Mouse (Mus musculus) myocyte (in vitro differentiated cells): Measurements from ENCODE around the gene Edem2. TPM values are rescaled to one million over a fixed set of nuclear protein-coding genes. Genes with fewer than 3 reads are reported as not detected.

Experiments used
- H3K27me3 ChIP-seq: one replicate; pipeline ENCODE4 v1.6.1; 2011; ENCODE audit not compliant: control insufficient read depth, insufficient read depth, insufficient read length
- H3K36me3 ChIP-seq: one replicate; pipeline ENCODE4 v1.6.1; 2011; ENCODE audit not compliant: control insufficient read depth, insufficient read depth
- H3K4me2 ChIP-seq: one replicate; pipeline ENCODE4 v1.6.1; 2011; ENCODE audit warnings: low read depth, control low read depth
- H3K4me3 ChIP-seq: one replicate; pipeline ENCODE4 v1.5.1; 2011; ENCODE audit warnings: mild to moderate bottlenecking, control low read depth, moderate library complexity
- H3K79me2 ChIP-seq: one replicate; pipeline ENCODE4 v1.6.1; 2011; ENCODE audit not compliant: control insufficient read depth, insufficient read depth
- H3ac ChIP-seq: one replicate; pipeline ENCODE4 v1.6.1; 2011; ENCODE audit not compliant: control insufficient read depth, insufficient read length
- CEBPB ChIP-seq: IDR thresholded peaks from 2 replicates; pipeline ENCODE4 v1.6.1; 2011; ENCODE audit warnings: mild to moderate bottlenecking, moderate library complexity; ENCODE audit not compliant: poor library complexity, insufficient read depth, severe bottlenecking
- E2F4 ChIP-seq: IDR thresholded peaks from one replicate; pipeline ENCODE4 v1.6.1; 2011; ENCODE audit warnings: mild to moderate bottlenecking, control low read depth, moderate library complexity; ENCODE audit not compliant: insufficient read depth
- MAX ChIP-seq: IDR thresholded peaks from one replicate; pipeline ENCODE4 v1.6.1; 2011; ENCODE audit warnings: low read depth, mild to moderate bottlenecking, control low read depth
- MYOD1 ChIP-seq, 3 experiments: IDR thresholded peaks; one replicate each; pipeline ENCODE4 v1.6.1; 2011; ENCODE audit warnings: control low read depth in 2 of 3, low read depth in 2 of 3, mild to moderate bottlenecking in 2 of 3, moderate library complexity in 1 of 3; ENCODE audit not compliant: insufficient read length in 2 of 3, control insufficient read depth in 1 of 3
- MYOG ChIP-seq, 3 experiments: IDR thresholded peaks; one replicate each; pipeline ENCODE4 v1.6.1; 2011; ENCODE audit warnings: control low read depth in 2 of 3, low read depth in 2 of 3, mild to moderate bottlenecking in 2 of 3; ENCODE audit not compliant: insufficient read length in 2 of 3, control insufficient read depth in 1 of 3, insufficient read depth in 1 of 3
- POLR2A ChIP-seq: IDR thresholded peaks from one replicate; pipeline ENCODE4 v1.6.1; 2011; ENCODE audit warnings: low read depth, mild to moderate bottlenecking, control low read depth, moderate library complexity; ENCODE audit not compliant: insufficient read length
- POLR2AphosphoS2 ChIP-seq: IDR thresholded peaks from one replicate; pipeline ENCODE4 v1.6.1; 2011; ENCODE audit warnings: low read depth, control low read depth; ENCODE audit not compliant: insufficient read length
- REST ChIP-seq: IDR thresholded peaks from one replicate; pipeline ENCODE4 v1.6.1; 2011; ENCODE audit warnings: mild to moderate bottlenecking, control low read depth, moderate library complexity; ENCODE audit not compliant: insufficient read depth, insufficient read length
- SRF ChIP-seq: IDR thresholded peaks from one replicate; pipeline ENCODE4 v1.6.1; 2011; ENCODE audit warnings: low read depth; ENCODE audit not compliant: control insufficient read depth, insufficient read length
- TCF12 ChIP-seq: IDR thresholded peaks from one replicate; pipeline ENCODE4 v1.6.1; 2011; ENCODE audit warnings: mild to moderate bottlenecking, control low read depth; ENCODE audit not compliant: poor library complexity, insufficient read depth, severe bottlenecking
- TCF3 ChIP-seq: IDR thresholded peaks from one replicate; pipeline ENCODE4 v1.6.1; 2011; ENCODE audit warnings: low read depth, control low read depth; ENCODE audit not compliant: insufficient read length
- USF1 ChIP-seq: IDR thresholded peaks from one replicate; pipeline ENCODE4 v1.6.1; 2011; ENCODE audit warnings: low read depth, mild to moderate bottlenecking, control low read depth, moderate library complexity
- polyA plus RNA-seq: library from polyadenylated mRNA; unstranded; fragments of >200 nt; fragmentation: generic; extraction: Trizol; gene quantifications from one replicate; pipeline ENCODE4 v1.2.1, GENCODE M21; 2012; ENCODE audit warnings: missing spikeins

Gene Edem2
- polyA plus RNA-seq, 1 experiment, result 21.9 TPM

- TF ChIP-seq MYOG (IDR thresholded peaks at IDR 0.05; ENCODE audit: control insufficient read depth in 1 of 3, insufficient read depth in 1 of 3, insufficient read length in 2 of 3, low read depth in 2 of 3), result no peak
- no peak for TF ChIP-seq TCF3
- no peak for TF ChIP-seq TCF12
- no peak for TF ChIP-seq REST
- no peak for TF ChIP-seq CEBPB
- no peak for TF ChIP-seq POLR2AphosphoS2
- no peak for TF ChIP-seq MYOD1 (IDR thresholded peaks at IDR 0.05; ENCODE audit: control insufficient read depth in 1 of 3, insufficient read length in 2 of 3, low read depth in 2 of 3)
- no peak for TF ChIP-seq SRF
- TF ChIP-seq MAX, result no peak
- TF ChIP-seq USF1, result no peak
- no peak for TF ChIP-seq POLR2A
- no peak for TF ChIP-seq E2F4
These were observed 61.4 kb downstream of the Edem2 start for GRCm38 (mm10) chr2:155667881-155668280.

GRCm38 (mm10) chr2:155663910-155664460 is 65.3 kb downstream of the Edem2 start:
- Histone ChIP-seq H3K36me3 (peaks cover 23% of the 10 kb centered on the region), H3K4me3 (no peak overlapping the region), H3K27me3 (no peaks in the 10 kb centered on the region), H3K4me2 (no peak overlapping the region), H3ac (no peak overlapping the region), H3K79me2 (no peaks in the 10 kb centered on the region)
- no peak for TF ChIP-seq USF1
- TF ChIP-seq TCF3, result no peak
- TF ChIP-seq MYOD1 (IDR thresholded peaks at IDR 0.05; ENCODE audit: control insufficient read depth in 1 of 3, insufficient read length in 2 of 3, low read depth in 2 of 3), result no peak
- TF ChIP-seq E2F4, result no peak
- no peak for TF ChIP-seq SRF
- TF ChIP-seq POLR2AphosphoS2, result no peak
- no peak for TF ChIP-seq TCF12
- TF ChIP-seq CEBPB, result no peak
- TF ChIP-seq REST, result no peak
- TF ChIP-seq MYOG (IDR thresholded peaks at IDR 0.05; ENCODE audit: control insufficient read depth in 1 of 3, insufficient read depth in 1 of 3, insufficient read length in 2 of 3, low read depth in 2 of 3), result no peak
- TF ChIP-seq POLR2A, result no peak
- TF ChIP-seq MAX, result no peak

More at GRCm38 (mm10) chr2:155667881-155668280, 61.4 kb downstream of the Edem2 start:
- peaks cover 27% of the 10 kb centered on the region for H3K36me3 ChIP-seq
- no peak overlapping the region for H3K4me3 ChIP-seq
- H3K4me2 ChIP-seq, result no peak overlapping the region
- H3ac ChIP-seq, result no peak overlapping the region
- peaks cover under 1% of the 10 kb centered on the region for H3K79me2 ChIP-seq
- H3K27me3 ChIP-seq, result no peaks in the 10 kb centered on the region

GRCm38 (mm10) chr2:155663097-155663496 is 66.2 kb downstream of the Edem2 start:
- Histone ChIP-seq H3K79me2 (no peaks in the 10 kb centered on the region), H3ac (no peak overlapping the region), H3K36me3 (peaks cover 23% of the 10 kb centered on the region), H3K4me3 (no peak overlapping the region), H3K4me2 (no peak overlapping the region), H3K27me3 (no peaks in the 10 kb centered on the region)
- TF ChIP-seq REST, result no peak
- TF ChIP-seq MAX, result no peak
- no peak for TF ChIP-seq POLR2AphosphoS2
- TF ChIP-seq TCF3, result no peak
- TF ChIP-seq POLR2A, result no peak
- TF ChIP-seq E2F4, result no peak
- TF ChIP-seq USF1, result no peak

GRCm38 (mm10) chr2:155662390-155662789 is 66.9 kb downstream of the Edem2 start:
- Histone ChIP-seq H3K4me2 (no peak overlapping the region), H3K4me3 (no peak overlapping the region), H3K27me3 (no peaks in the 10 kb centered on the region), H3K79me2 (no peaks in the 10 kb centered on the region), H3ac (no peak overlapping the region), H3K36me3 (peaks cover 29% of the 10 kb centered on the region)
- no peak for TF ChIP-seq SRF
- no peak for TF ChIP-seq POLR2AphosphoS2
- no peak for TF ChIP-seq MYOG (IDR thresholded peaks at IDR 0.05; ENCODE audit: control insufficient read depth in 1 of 3, insufficient read depth in 1 of 3, insufficient read length in 2 of 3, low read depth in 2 of 3)
- no peak for TF ChIP-seq TCF3
- TF ChIP-seq REST, result no peak
- TF ChIP-seq MYOD1 (IDR thresholded peaks at IDR 0.05; ENCODE audit: control insufficient read depth in 1 of 3, insufficient read length in 2 of 3, low read depth in 2 of 3), result no peak
- no peak for TF ChIP-seq CEBPB
- no peak for TF ChIP-seq USF1
- TF ChIP-seq POLR2A, result no peak
- TF ChIP-seq E2F4, result no peak
- TF ChIP-seq MAX, result no peak
- no peak for TF ChIP-seq TCF12
